Mouse (Mus musculus): Measurements from ENCODE around the gene Il33.
"Not testable (repeated sequence)": the region's sequence is repeated elsewhere in the genome, so short reads cannot be mapped to it uniquely, and the experiment has no call there.

The Il33 gene

DNA sequence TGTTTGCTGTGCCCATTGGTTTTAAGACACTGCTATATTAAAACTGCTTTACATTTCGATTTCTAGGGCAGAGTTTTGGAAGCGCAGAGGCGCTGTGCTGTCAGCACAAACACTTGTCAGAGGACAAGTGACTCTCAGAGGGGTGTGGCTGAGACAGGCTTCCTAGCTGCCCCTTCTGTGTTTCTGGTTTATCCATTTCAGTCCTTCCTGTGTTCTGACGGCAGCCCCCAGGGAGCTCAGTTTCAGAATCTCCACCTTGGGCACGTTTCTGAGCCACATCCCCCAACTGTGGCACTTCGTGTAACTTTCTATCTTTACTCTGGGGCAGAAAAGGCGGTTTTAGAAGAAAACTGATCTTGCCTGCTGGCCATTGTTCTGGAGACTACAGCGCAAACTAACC is 12.5 kb downstream of the Il33 start:
- DNase-seq (ENCODE audit: extremely low spot score, low spot score), result no peak

DNA sequence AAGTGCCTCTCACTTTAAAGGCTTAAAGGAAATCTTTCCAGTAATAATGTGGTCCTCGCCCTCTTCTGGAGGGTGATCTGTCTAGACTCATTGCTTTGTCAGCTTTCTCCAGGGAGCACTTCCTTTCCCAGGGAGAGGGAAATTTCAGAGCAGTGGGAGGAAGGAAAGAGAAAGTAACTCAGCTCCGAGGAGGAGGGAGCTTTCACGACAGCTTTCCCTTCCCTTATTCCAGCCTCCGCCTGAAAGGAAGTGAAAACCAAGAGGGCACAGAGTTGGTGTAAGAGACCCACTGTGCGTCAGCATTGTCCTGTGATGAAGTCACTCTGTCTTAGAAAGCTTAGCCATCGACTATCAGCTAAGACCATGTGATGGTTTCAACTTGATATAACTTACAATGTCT is 15.3 kb downstream of the Il33 start:
- DNase-seq (ENCODE audit: extremely low spot score, low spot score), result no peak

DNA sequence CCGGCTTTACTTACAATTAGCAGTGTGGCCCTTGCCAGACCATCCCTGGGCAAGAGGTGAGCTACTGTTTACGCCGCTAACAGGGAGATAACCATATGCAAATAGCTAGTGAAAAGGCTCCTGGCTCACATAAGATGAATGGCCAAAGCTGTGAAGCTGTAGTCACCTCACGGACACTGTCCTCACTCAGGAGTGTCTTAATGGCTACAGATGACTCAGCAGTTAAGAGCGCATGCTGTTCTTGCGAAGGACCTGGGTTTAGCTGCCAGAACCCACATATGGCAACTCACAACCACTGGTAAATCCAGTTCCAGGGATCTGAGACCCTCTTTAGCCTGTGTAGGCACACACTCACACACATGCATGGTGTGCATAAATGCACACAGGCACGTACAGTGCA is 16.3 kb downstream of the Il33 start:
- no peak for DNase-seq (ENCODE audit: extremely low spot score, low spot score)

DNA sequence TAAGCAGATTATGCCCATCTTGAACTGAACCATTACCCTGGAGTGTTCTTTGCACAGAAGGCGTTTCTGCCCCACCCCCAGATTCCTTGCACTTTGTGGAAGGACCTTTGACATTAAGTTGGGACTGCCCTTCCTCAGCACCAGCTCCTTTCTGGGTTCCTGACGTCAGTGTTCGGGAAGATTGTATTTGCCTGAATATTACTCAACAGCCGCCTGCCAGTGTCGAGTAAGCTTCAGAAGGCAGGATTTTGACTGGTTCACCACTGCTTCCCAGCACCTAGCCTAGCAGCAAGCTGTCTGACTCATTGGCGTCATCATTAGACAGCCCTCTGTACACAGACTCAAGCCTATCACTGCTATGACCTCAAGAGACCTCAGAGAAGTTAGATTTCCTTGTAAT is 17.4 kb downstream of the Il33 start:
- DNase-seq (ENCODE audit: extremely low spot score, low spot score), result no peak

DNA sequence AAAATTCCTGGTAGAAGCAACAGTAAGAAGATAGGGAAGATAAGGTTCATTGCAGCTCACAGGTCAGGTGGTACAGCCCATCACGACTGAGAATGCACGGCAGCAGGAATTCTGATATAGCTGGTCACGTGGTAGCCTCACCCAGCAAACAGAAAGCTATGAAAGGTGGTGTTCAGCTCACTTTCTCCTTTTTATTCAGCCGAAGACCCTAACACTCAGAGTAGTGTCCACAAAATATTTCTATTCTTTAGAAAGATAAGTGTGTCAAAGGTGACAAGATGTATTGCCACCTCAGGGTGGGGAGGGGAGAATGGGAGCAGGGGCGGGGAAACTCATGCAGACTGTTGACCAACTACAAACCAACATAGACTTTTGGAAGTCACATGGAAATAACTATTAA is 19.5 kb downstream of the Il33 start:
- no peak for DNase-seq (ENCODE audit: extremely low spot score, low spot score)

DNA sequence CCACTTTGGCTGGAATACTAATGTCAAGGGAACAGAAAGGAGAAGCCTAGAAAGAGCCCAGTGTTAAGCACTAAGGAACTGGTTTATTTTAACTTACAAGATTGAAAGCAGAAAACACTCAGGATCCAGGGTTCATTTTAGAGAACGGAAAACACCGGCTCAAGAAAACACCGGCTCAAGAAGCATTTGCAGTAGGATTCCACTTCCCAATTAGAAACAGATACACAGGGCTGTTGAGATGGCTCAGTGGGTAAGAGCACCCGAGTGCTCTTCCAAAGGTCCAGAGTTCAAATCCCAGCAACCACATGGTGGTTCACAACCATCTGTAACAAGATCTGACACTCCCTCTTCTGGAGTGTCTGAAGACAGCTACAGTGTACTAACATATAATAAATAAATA is 20.0 kb downstream of the Il33 start:
- not testable (repeated sequence) for DNase-seq (ENCODE audit: extremely low spot score, low spot score)

DNA sequence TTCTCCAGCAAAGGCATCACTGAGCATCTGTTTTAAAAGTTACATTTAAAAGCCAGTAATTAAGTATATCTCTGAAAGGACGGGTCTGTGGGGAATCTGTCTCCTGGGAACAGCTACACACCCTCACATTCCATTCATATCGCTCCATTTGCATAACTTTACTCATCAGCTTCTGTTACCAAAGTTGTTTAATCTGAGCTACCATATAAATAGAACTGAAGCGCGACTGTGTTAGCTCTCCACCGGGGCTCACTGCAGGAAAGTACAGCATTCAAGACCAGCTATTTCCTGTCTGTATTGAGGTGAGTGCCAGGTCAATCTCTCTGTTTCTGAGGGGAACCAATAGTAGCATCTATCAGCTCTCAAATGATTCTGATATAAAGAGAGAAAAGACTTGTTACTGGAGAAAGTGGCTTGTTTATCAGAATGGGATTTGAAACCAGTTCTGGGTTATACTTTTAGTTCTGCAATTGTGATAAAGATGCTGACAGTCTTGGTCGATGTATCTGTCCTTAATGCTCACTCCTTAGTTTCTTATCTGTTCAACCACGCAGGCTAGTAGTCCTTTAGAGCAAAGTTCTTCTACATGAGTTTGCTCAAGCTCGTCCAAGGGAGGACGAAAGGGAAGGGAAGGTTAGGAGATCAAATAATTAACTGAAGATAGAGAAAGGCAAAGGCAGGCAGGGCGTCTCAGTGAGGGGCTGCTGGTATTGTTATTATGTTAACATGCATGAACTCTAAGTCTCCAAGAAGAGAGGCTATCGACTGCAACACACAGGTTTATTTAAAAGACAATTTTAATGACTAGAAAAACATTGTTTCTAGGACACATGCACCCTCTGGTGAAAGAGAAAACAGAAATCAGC is 20.9 kb downstream of the Il33 start:
- DNase-seq (ENCODE audit: extremely low spot score, low spot score), result no peak

DNA sequence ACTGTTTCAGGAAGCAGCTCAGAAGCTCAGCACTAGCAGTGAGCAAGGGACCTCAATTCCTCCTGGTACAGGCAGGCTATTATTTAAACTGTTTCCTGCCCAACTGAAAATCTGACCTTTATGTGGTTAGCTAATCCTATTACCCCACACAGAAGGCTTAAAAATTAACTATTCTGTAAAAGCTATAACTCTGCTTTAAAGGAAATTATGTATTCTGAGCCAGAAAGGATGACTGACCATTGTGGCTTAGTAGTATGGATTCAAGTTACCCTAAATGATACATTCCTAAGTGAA is 21.5 kb downstream of the Il33 start:
- no peak for DNase-seq (ENCODE audit: extremely low spot score, low spot score)

DNA sequence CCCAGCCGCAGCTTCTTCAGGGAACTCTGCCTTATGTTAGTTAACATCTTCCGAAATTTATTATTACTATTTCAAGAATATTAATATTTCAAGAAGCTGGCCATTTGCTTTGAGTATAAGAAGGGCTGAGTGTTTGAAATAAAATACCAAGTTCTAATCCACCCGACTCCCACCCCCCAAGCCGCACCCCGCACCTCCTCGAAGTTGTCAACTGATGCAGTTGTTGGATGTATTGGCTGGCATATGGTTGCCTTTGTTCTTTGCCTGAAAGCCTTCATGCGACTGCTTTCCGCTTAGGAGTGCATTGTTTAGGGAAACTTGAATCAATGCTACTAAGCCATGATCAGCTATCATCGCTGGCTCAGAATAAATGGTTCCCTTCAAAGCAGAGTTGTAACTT is 22.1 kb downstream of the Il33 start:
- DNase-seq (ENCODE audit: extremely low spot score, low spot score), result no peak

DNA sequence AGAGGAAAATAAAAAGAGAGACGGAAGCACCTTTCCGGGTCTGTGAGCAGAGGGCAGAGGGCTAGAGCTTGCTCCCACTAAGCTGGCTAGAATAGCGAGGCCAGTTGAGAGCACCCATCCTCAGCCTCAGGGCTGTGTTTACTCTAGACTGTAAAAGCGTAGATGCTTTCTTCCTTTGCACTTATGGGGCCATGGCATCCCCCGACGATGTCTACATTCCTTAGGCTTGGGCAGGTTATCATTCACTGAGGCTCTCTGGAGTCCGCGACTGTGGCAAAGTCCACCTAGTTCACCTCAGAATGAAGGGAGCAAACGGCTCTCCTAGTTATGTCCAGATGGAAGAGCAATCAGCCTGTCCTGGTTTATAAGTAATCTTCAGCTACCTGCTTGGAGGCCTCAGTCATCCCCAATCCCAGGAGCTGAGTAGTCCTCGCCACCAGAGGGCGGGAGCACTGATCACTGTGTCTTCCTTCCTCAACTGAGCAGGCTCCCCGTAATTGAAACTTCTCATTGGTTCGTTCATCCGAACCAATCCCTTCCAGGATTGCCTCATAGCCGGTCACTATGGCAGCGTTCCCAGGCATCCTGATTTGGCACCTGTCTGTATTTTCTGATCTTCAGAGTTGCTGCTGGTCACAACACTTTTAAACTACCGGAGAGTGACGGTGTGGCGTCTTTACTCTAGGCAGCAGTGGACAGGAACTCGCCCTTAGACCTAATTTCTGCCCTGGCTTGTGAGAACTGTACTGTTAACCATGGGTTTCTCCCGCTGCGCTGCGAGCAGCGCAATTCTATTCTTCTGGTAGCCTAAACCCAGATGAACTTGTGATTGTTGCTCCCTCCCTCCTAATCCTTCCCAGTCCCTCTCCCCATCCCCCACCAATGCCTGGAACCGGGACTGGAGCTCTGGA is 23.2 kb downstream of the Il33 start:
- DNase-seq (ENCODE audit: extremely low spot score, low spot score), result peak; percentile 79

DNA sequence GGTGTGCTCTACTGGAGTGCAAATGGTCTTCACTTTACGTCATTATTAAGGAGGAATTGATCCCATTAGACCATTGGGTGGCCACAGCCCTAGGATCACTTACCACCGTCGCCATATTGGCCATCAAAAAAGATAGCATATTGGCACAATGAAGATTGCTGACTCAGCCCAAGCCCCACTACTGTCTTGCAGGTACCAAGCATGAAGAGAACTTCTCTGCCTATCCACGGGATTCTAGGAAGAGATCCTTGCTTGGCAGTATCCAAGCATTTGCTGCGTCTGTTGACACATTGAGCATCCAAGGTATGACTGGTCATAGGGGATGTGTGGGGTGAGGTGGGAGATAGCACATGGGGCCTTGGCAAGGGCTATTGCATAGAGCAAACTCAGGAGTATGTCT is 27.6 kb downstream of the Il33 start:
- no peak for DNase-seq (ENCODE audit: extremely low spot score, low spot score)

DNA sequence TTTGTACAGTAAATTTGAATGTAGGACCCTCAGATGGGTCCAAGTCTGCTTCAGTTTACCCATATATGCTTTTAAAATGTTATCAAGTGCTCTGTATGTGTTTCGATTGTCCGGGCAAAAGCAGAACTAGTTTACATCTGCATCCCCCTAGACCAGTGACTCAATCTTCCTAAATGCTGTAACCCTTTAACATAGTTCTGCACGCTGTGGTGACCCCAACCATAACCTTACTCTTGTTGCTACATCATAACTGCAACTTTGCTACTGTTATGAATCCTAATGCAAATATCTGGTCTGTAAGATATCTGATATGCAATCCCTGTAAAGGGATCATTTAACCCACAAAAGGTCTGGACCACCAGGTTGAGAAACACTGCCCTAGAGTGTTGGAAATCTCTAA is 28.9 kb downstream of the Il33 start:
- DNase-seq (ENCODE audit: extremely low spot score, low spot score), result no peak

DNA sequence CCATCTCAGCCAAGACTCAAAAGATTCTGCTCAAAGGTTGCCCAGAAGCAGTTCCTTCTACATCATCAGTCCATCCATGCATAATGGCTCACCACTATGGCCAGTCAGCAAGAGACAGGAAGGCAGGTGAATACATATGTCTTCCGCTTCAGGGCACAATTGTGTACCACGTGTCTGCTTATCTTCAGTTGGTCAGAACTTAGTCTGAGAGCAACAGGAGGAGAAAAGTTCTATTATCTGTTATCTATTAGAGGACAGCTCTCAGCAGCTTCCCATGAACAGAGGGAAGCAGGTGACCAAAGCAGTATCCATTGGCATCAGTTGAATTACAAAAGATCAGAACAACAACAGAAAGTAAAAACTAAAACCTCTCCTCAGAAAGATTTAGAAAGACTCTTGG is 30.5 kb downstream of the Il33 start:
- no peak for DNase-seq (ENCODE audit: extremely low spot score, low spot score)

DNA sequence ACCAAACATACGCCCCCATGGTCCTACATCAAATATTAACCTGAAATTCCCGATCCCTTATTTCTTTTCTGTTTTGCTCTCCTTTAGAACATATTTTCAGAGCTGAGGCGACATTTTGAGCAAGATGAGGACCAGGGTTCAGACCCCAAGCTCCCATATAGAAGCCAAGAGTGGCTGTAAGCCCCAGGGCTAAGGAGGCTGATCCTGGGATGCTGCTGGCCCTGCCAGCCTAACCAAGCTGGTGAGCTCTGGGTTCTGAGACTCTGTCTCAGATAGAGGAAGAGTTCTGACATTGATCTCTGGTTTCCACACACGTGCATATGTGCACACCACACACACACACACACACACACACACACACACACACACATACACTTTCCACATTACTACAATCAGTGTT is 36.0 kb downstream of the Il33 start:
- DNase-seq (ENCODE audit: extremely low spot score, low spot score), result no peak

DNA sequence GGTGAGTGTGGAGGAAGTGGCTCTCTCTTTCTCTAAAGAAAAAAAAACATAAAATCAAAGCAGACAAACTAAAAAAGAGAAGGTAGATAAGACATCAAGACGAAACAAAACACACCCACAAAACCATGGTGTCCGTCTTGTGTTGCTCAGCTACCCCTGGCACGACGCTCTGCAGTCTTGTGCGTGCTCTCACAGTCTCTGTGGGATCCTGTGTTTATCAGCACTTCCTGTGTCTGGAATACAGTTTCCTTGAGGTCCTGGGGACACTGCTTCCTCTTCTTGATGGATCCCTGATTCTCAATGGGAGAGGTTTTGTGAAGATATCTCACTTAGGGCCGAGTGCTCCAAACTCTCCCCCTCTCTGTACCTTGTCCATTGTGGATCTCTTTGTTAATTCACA is 36.9 kb downstream of the Il33 start:
- DNase-seq (ENCODE audit: extremely low spot score, low spot score), result no peak

DNA sequence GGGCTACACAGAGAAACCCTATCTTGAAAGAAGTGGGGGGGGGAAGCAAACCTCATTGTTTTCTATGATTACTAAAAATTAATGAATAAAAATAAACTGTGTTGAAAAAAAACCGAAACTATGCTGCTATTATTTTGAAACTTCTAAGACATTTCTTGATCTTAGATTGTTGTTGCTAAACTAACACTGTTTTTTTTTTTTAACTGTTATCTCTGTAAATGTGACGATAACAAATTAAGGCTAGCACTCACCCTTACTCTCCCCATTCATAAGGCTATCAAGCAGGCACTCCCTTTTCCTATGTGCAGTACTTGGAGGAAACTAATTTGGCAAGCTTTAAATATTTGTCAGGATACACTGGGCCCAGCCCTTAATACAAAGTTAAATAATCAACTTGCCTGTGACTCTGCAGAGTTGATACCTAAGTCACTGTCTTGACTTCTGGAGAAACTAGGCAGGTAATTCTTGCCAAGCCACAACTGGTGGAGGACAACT is 38.7 kb downstream of the Il33 start:
- no peak for DNase-seq (ENCODE audit: extremely low spot score, low spot score)

DNA sequence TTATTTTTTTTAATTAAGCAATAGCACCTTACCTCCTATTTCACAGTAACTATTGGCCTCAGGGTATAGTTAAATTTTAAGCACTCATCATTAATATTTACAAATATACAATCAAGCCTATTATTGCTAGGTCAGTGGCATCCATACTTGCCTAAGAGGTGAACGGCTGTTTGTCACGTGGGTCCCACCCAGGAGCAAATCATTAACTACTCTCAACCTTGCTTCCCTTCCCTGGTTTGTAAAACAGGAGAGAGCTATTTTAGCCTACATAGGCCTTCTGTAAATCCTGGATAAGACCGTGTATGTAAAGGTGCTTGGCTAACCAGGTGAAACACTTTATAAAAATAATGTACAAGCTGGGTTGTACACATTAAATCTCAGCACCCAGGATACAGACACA is 43.0 kb downstream of the Il33 start:
- no peak for DNase-seq (ENCODE audit: extremely low spot score, low spot score)

DNA sequence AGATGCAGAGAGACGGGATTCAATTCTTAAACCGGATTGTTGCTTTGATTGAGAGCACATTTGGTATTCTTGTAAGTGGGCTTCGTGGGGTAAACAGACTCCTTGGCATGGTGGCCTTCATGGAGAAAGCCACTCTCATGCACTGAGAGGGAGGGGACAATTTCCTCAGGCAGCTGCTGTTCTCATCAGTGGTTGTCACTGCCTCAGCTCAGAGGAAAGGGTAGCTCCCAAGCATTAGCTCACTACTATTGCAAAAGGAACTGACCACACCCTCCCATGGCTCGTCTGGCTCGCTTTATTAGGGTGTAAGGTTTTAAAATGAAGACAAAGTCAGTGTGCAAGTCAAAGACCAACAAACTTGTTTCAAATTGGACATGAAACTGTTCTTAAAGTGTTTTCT is 48.5 kb downstream of the Il33 start:
- DNase-seq (ENCODE audit: extremely low spot score, low spot score), result no peak

DNA sequence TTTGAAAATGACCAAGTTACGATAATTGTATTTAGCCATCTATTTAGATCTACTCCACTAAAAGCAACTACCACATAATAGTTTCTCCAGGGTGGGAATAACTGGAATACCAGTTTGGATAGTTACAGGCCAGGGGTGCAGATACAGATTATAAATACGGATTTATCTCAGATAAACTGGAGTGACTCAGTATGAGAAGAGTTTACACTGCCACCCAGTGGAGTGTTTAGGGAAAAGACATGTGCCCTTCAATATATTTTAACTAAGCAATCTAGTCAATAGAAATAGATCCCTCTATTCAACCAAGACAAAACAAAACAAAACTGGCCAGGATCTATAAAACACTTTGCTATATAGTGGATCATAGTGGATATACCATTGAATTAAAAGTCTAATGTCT is 53.9 kb downstream of the Il33 start:
- DNase-seq (ENCODE audit: extremely low spot score, low spot score), result no peak

DNA sequence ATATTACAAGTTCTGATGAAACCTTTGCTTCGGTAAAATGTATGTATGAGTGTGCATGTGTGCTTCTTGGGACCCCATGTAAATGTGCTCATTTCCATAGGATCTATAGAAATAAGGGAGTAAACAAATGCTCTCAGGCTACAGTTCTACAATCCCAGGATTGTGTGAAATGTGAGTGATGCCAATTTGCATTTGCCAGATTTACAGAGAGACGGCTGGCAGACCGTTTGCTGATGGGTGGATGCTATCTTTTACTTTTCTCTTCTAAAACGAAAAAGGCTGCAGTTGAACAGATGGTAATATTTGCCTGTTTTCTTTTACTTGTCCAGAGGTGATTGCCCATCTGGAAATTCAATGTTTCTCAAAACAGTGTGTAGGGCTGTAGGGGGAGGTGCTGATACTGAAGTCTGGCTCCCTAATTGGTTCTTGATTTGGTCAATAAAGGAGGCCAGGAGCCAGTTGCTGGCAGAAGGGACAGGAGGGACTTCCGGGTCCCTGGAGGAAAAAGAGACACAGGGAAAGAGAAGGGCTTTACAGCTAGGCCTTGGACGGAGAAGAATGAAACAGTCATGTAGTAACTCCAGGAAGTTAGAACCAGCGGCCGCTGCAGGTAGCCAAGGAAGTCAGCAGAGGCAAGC is 54.7 kb downstream of the Il33 start:
- no peak for DNase-seq (ENCODE audit: extremely low spot score, low spot score)

DNA sequence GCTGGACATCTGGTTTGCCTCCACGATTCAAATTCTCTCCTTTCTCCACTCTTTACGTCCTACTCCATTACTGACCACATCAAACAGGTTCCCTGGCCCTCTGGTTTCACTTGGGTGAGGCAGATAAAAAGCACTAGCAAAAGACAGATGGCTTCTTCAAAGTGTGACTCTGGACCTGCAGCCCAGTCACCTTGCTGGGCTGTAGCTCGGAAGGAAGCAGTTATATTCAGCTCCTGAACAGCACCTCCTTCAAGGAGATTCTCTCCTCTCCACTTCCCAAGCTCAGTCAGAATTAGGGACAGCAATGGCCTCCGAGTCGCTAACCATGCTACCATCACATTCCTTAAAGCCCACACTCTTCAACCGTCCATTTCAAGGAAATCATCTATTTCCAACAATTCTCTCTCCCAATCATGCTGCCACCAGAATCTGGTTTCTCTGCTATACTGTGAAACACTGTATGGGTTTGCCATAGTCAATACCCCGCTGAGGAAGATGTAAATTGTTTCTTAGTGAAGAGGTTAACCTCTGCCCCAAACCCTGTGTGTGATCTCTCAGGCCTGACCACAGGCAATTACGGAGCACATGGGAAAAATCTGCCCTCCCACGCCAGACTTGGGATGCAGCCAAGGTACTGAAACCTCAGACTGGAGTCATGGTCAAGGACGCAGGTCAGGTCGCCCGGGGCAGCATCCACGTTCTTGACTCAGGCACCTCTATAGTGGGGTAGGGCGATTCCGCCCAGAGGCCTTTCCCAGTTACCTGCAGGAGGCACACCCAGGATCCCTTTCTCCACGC is 59.5 kb downstream of the Il33 start:
- DNase-seq (ENCODE audit: extremely low spot score, low spot score), result no peak

All from neural tube, embryonic 10.5 days (tissue).